Mouse (Mus musculus) erythroblast, embryonic 14.5 days (primary cell): ENCODE data around the gene Stra6.

Source experiments
- GATA1 ChIP-seq: IDR thresholded peaks from 2 replicates; pipeline ENCODE4 v1.6.1; 2012; ENCODE audit warnings: low read length, inconsistent platforms, mixed read lengths
- TAL1 ChIP-seq: IDR thresholded peaks from 3 replicates; pipeline ENCODE4 v1.6.1; 2012; ENCODE audit warnings: low read length, inconsistent platforms, mixed read lengths

- TF ChIP-seq TAL1 = no peak
- no peak for TF ChIP-seq GATA1
Observed at GRCm38 (mm10) chr9:58102013-58102412, 38.4 kb downstream of the Stra6 start.
